11 mouse cellular contexts compared by ENCODE assay signal in the genomic region with DNA sequence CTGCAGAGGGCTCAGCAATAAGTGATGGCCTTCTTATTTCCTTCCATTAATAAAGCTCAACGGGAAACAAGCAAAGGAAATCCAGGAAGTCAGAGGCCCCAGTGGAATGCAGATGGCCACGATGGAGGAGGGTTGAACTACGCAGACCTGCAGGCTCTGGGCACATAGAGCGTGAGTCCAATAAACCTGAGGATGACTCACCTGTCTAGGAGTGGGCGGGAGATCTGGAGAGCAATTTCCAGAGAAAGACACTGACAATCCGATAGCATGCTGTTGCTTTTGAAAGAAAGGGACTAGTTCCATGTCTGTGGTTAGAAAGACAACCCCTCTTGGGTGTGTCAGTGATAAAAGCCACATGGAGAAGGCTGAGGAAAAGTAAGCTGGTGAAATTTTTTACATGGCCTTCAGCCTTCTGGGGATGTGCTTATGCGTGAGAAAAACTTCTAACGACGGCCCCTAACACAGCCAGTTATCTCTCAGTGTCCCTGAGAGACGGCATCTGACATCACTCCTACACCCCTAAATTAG.
"Had no signal": no experiment of that assay in that cellular context is flagged by ENCODE, and none has a peak within 500 bp of the region (broad histone marks: within the 10 kb centered on the region; RNA-seq: fewer than 3 reads in every experiment).

No protein-coding gene starts in this region.

- ATAC-seq: inflammation-experienced regulatory T-cells, adult 6 months; midbrain, embryonic 13.5 days had no signal

- H3K9me3 ChIP-seq: limb, embryonic 10.5 days; liver, embryonic 15.5 days; midbrain, embryonic 13.5 days had no signal

- DNase-seq: lung, embryonic 14.5 days; lung, postnatal 36 days; right cerebral cortex, adult 18-20 months; right cerebral cortex, postnatal 25 days; thymus, adult 18-20 months; thymus, postnatal 14 days had no signal

- H3K9ac ChIP-seq: liver, embryonic 15.5 days; lung, embryonic 14.5 days; midbrain, embryonic 13.5 days had no signal

- H3K4me2 ChIP-seq: liver, embryonic 11.5 days; liver, embryonic 15.5 days; lung, embryonic 14.5 days; midbrain, embryonic 13.5 days had no signal

- H3K4me1 ChIP-seq: limb, embryonic 10.5 days had no signal

- H3K4me3 ChIP-seq: limb, embryonic 10.5 days; liver, embryonic 15.5 days; midbrain, embryonic 13.5 days had no signal

- H3K36me3 ChIP-seq: limb, embryonic 10.5 days; liver, embryonic 15.5 days; midbrain, embryonic 13.5 days had no signal

- H3K27me3 ChIP-seq: liver, embryonic 15.5 days; midbrain, embryonic 13.5 days had no signal

- H3K27ac ChIP-seq: limb, embryonic 10.5 days; liver, embryonic 15.5 days; midbrain, embryonic 13.5 days had no signal
